Mouse (Mus musculus) G1E (cell line): ENCODE measurements at regions not wholly inside any gene's neighbourhood (a gene's known extent, or its start where the extent isn't known, plus 50 kb on each side); places are given as distances from the start of the nearest gene placed in this dataset.

ENCODE experiments used
- ATAC-seq: 2 replicates; pipeline ENCODE4 v1.8.0; 2016; ENCODE audit warnings: mild to moderate bottlenecking; ENCODE audit not compliant: insufficient number of reproducible peaks, poor library complexity, low FRiP score, severe bottlenecking; ENCODE audit errors: extremely low read depth
- DNase-seq: peaks from one replicate; pipeline ENCODE4 v3.0.0; 2012; ENCODE audit warnings: low spot score
- H3K27me3 ChIP-seq: 2 replicates; pipeline ENCODE4 v1.6.1; 2012; ENCODE audit warnings: mild to moderate bottlenecking, low read length, inconsistent platforms; ENCODE audit not compliant: insufficient read depth
- H3K36me3 ChIP-seq: replicated peaks from 2 replicates; pipeline ENCODE3; 2012; ENCODE audit warnings: mild to moderate bottlenecking, inconsistent platforms
- H3K4me1 ChIP-seq: 2 replicates; pipeline ENCODE4 v1.6.1; 2012; ENCODE audit warnings: low read depth, low read length, inconsistent platforms, mixed read lengths; ENCODE audit not compliant: insufficient read depth
- H3K4me3 ChIP-seq: 2 replicates; pipeline ENCODE4 v1.5.1; 2012; ENCODE audit warnings: low read depth, mild to moderate bottlenecking, inconsistent platforms, low read length, moderate library complexity, mixed read lengths
- H3K9me3 ChIP-seq: replicated peaks from 2 replicates; pipeline ENCODE4 v1.6.1; 2012; ENCODE audit warnings: inconsistent platforms
- CTCF ChIP-seq: IDR thresholded peaks from 2 replicates; pipeline ENCODE4 v1.5.1; 2012; ENCODE audit warnings: low read depth, low read length, inconsistent platforms, mixed read lengths
- GATA1 ChIP-seq: IDR thresholded peaks from 2 replicates; pipeline ENCODE4 v1.6.1; 2012; ENCODE audit warnings: borderline replicate concordance, low read length, inconsistent platforms, mixed read lengths
- GATA2 ChIP-seq: IDR thresholded peaks from 2 replicates; pipeline ENCODE4 v1.6.1; 2012; ENCODE audit warnings: low read depth, low read length, inconsistent platforms, borderline replicate concordance
- POLR2AphosphoS5 ChIP-seq: IDR thresholded peaks from 2 replicates; pipeline ENCODE4 v1.6.1; 2012; ENCODE audit warnings: low read depth, low read length, inconsistent platforms; ENCODE audit not compliant: insufficient replicate concordance
- TAL1 ChIP-seq: conservative IDR thresholded peaks from 2 replicates; pipeline ENCODE4 v1.6.1; 2012; ENCODE audit warnings: low read depth, low read length, inconsistent platforms, mixed read lengths

- DNase-seq, result no peak
- Histone ChIP-seq H3K4me3 (no peak overlapping the region), H3K9me3 (peaks cover 28% of the 10 kb centered on the region), H3K4me1 (no peaks in the 10 kb centered on the region), H3K27me3 (no peaks in the 10 kb centered on the region), H3K36me3 (no peaks in the 10 kb centered on the region)
- no peak for ATAC-seq
- TF ChIP-seq POLR2AphosphoS5 (no peak), GATA2 (no peak), CTCF (no peak), TAL1 (no peak), GATA1 (no peak)
Observed at GRCm38 (mm10) chr3:143596011-143596683, 608.9 kb downstream of the Lmo4 start.

GRCm38 (mm10) chr3:143595081-143595480 is 609.9 kb downstream of the Lmo4 start:
- Histone ChIP-seq H3K4me3 (no peak overlapping the region), H3K4me1 (no peaks in the 10 kb centered on the region), H3K27me3 (no peaks in the 10 kb centered on the region), H3K36me3 (no peaks in the 10 kb centered on the region), H3K9me3 (peaks cover 28% of the 10 kb centered on the region)
- ATAC-seq (no peak), DNase-seq (no peak)
- TF ChIP-seq TAL1 (no peak), POLR2AphosphoS5 (no peak), GATA2 (no peak), CTCF (no peak), GATA1 (no peak)

GRCm38 (mm10) chr3:143594676-143595075 is 610.3 kb downstream of the Lmo4 start:
- Histone ChIP-seq H3K27me3 (no peaks in the 10 kb centered on the region), H3K4me3 (no peak overlapping the region), H3K36me3 (no peaks in the 10 kb centered on the region), H3K9me3 (peaks cover 30% of the 10 kb centered on the region), H3K4me1 (no peaks in the 10 kb centered on the region)
- ATAC-seq (no peak), DNase-seq (no peak)
- TF ChIP-seq GATA2, result no peak
- no peak for TF ChIP-seq GATA1
- TF ChIP-seq TAL1, result no peak
- no peak for TF ChIP-seq POLR2AphosphoS5
- TF ChIP-seq CTCF, result no peak

- no peaks in the 10 kb centered on the region for H3K27me3 ChIP-seq
- TF ChIP-seq GATA1, result no peak
- no peak for TF ChIP-seq TAL1
- no peak for TF ChIP-seq GATA2
- TF ChIP-seq CTCF, result no peak
- H3K4me3 ChIP-seq, result no peak overlapping the region
- ATAC-seq, result no peak
- no peaks in the 10 kb centered on the region for H3K36me3 ChIP-seq
- no peak for DNase-seq
- H3K4me1 ChIP-seq, result no peaks in the 10 kb centered on the region
- H3K9me3 ChIP-seq, result peaks cover 18% of the 10 kb centered on the region
Observed at GRCm38 (mm10) chr3:143586653-143587052, 618.4 kb downstream of the Lmo4 start.

- no peak for DNase-seq
- no peaks in the 10 kb centered on the region for H3K27me3 ChIP-seq
- no peak overlapping the region for H3K4me3 ChIP-seq
- H3K4me1 ChIP-seq, result no peaks in the 10 kb centered on the region
- TF ChIP-seq POLR2AphosphoS5 (no peak), TAL1 (no peak), GATA1 (no peak), CTCF (no peak), GATA2 (no peak)
- H3K36me3 ChIP-seq, result no peaks in the 10 kb centered on the region
- H3K9me3 ChIP-seq, result peaks cover 25% of the 10 kb centered on the region
- ATAC-seq, result no peak
Observed at GRCm38 (mm10) chr3:143584692-143585603, 620.1 kb downstream of the Lmo4 start.

- DNase-seq (no peak), ATAC-seq (no peak)
- no peaks in the 10 kb centered on the region for H3K4me1 ChIP-seq
- TF ChIP-seq GATA2 (no peak), GATA1 (no peak), TAL1 (no peak), CTCF (no peak), POLR2AphosphoS5 (no peak)
- H3K27me3 ChIP-seq, result no peaks in the 10 kb centered on the region
- no peaks in the 10 kb centered on the region for H3K36me3 ChIP-seq
- H3K4me3 ChIP-seq, result no peak overlapping the region
- peaks cover 31% of the 10 kb centered on the region for H3K9me3 ChIP-seq
Observed at GRCm38 (mm10) chr3:143576338-143577007, 628.5 kb downstream of the Lmo4 start.
